Mouse (Mus musculus) embryonic facial prominence, embryonic 12.5 days (tissue): ENCODE measurements around the gene Cavin4. TPM values are rescaled to one million over a fixed set of nuclear protein-coding genes. Genes with fewer than 3 reads are reported as not detected.
"Not testable (repeated sequence)": the region's sequence is repeated elsewhere in the genome, so short reads cannot be mapped to it uniquely, and the experiment has no call there.

Source experiments
- ATAC-seq: fragments of 200-750 bp; cut with Nextera tagmentation; 2 replicates; pipeline ENCODE4 v1.8.0; 2017; ENCODE audit not compliant: insufficient number of reproducible peaks, insufficient read depth, low FRiP score, low TSS enrichment
- H3K27ac ChIP-seq: fragments of 300-500 bp; sonication (generic); 2 replicates; pipeline ENCODE4 v1.5.1; 2016; ENCODE audit warnings: mild to moderate bottlenecking
- H3K27me3 ChIP-seq: fragments of 300-500 bp; sonication (generic); 2 replicates; pipeline ENCODE4 v1.6.1; 2016; ENCODE audit warnings: mild to moderate bottlenecking, moderate library complexity
- H3K36me3 ChIP-seq: fragments of 300-500 bp; sonication (generic); 2 replicates; pipeline ENCODE4 v1.6.1; 2016; ENCODE audit warnings: mild to moderate bottlenecking
- H3K4me1 ChIP-seq: fragments of 300-500 bp; sonication (generic); 2 replicates; pipeline ENCODE4 v1.6.1; 2016
- H3K4me2 ChIP-seq: fragments of 300-500 bp; sonication (generic); replicated peaks from 2 replicates; pipeline ENCODE4 v1.6.1; 2016; ENCODE audit warnings: mild to moderate bottlenecking, moderate library complexity
- H3K4me3 ChIP-seq: fragments of 300-500 bp; sonication (generic); 2 replicates; pipeline ENCODE4 v1.5.1; 2016; ENCODE audit warnings: mild to moderate bottlenecking
- H3K9ac ChIP-seq: fragments of 300-500 bp; sonication (generic); 2 replicates; pipeline ENCODE4 v1.6.1; 2016; ENCODE audit warnings: mild to moderate bottlenecking, moderate library complexity
- H3K9me3 ChIP-seq: fragments of 300-500 bp; sonication (generic); 2 replicates; pipeline ENCODE4 v1.6.1; 2016; ENCODE audit warnings: mild to moderate bottlenecking, moderate library complexity
- WGBS: fragments of 180-500 bp; shearing (Covaris S2); methylation state at CpG from one replicate; pipeline ENCODE4 v1.1.7; 2016; 5-methylcytosine and 5-hydroxymethylcytosine counted together
- polyA plus RNA-seq: library from polyadenylated mRNA; unstranded; fragments of >200 nt; fragmentation: Nextera tagmentation; extraction: Ambion mirVana; gene quantifications from 2 replicates; pipeline ENCODE4 v1.2.1, GENCODE M21; 2016

The Cavin4 gene
- polyA plus RNA-seq, 1 experiment from 2014 or later: 1.3 TPM

GRCm38 (mm10) chr4:48676570-48677185 is 13.4 kb downstream of the Cavin4 start:
- H3K4me3 ChIP-seq: no peak overlapping the region

GRCm38 (mm10) chr4:48677276-48677675 is 14.0 kb downstream of the Cavin4 start:
- ATAC-seq: no peak
- WGBS: 92% methylated on average over 8 of the region's 8 CpGs

More at GRCm38 (mm10) chr4:48676570-48677185, 13.4 kb downstream of the Cavin4 start:
- no peak overlapping the region for H3K4me2 ChIP-seq
- no peak overlapping the region for H3K9ac ChIP-seq
- 91% methylated on average over 13 of the region's 13 CpGs for WGBS
- no peaks in the 10 kb centered on the region for H3K9me3 ChIP-seq
- no peak for ATAC-seq
- H3K36me3 ChIP-seq: peaks cover 37% of the 10 kb centered on the region
- 0 out of 2 replicates have a peak, but pooled peaks cover 5% of the 10 kb centered on the region for H3K4me1 ChIP-seq
- no peaks in the 10 kb centered on the region for H3K27me3 ChIP-seq
- no peak overlapping the region for H3K27ac ChIP-seq

GRCm38 (mm10) chr4:48677812-48678211 is 14.5 kb downstream of the Cavin4 start:
- H3K9ac ChIP-seq: no peak overlapping the region
- no peak overlapping the region for H3K4me2 ChIP-seq
- no peak overlapping the region for H3K27ac ChIP-seq
- 87% methylated on average over 2 of the region's 2 CpGs for WGBS
- no peaks in the 10 kb centered on the region for H3K9me3 ChIP-seq
- H3K4me1 ChIP-seq: 0 out of 2 replicates have a peak, but pooled peaks cover 5% of the 10 kb centered on the region
- H3K36me3 ChIP-seq: peaks cover 26% of the 10 kb centered on the region
- H3K4me3 ChIP-seq: no peak overlapping the region
- no peaks in the 10 kb centered on the region for H3K27me3 ChIP-seq
- ATAC-seq: no peak

More at GRCm38 (mm10) chr4:48677276-48677675, 14.0 kb downstream of the Cavin4 start:
- Histone ChIP-seq H3K27me3 (no peaks in the 10 kb centered on the region), H3K4me1 (0 out of 2 replicates have a peak, but pooled peaks cover 5% of the 10 kb centered on the region), H3K9ac (no peak overlapping the region), H3K4me2 (no peak overlapping the region), H3K9me3 (no peaks in the 10 kb centered on the region), H3K4me3 (no peak overlapping the region), H3K27ac (no peak overlapping the region), H3K36me3 (peaks cover 31% of the 10 kb centered on the region)

- Histone ChIP-seq H3K27ac (no peak overlapping the region), H3K4me2 (no peak overlapping the region), H3K4me1 (0 out of 2 replicates have a peak, but pooled peaks cover 5% of the 10 kb centered on the region), H3K36me3 (peaks cover 16% of the 10 kb centered on the region), H3K27me3 (no peaks in the 10 kb centered on the region), H3K9ac (no peak overlapping the region), H3K9me3 (no peaks in the 10 kb centered on the region), H3K4me3 (no peak overlapping the region)
- WGBS: 90% methylated on average over 9 of the region's 9 CpGs
- ATAC-seq: no peak
Measured at GRCm38 (mm10) chr4:48678793-48679192, 15.5 kb downstream of the Cavin4 start.

- H3K4me1 ChIP-seq: not testable (repeated sequence)
Measured at GRCm38 (mm10) chr4:48679728-48680127, 16.4 kb downstream of the Cavin4 start.

GRCm38 (mm10) chr4:48680214-48680613 is 16.9 kb downstream of the Cavin4 start:
- Histone ChIP-seq H3K27ac (no peak overlapping the region), H3K9ac (no peak overlapping the region), H3K4me1 (0 out of 2 replicates have a peak, but pooled peaks cover 5% of the 10 kb centered on the region), H3K4me2 (no peak overlapping the region), H3K36me3 (peaks cover 10% of the 10 kb centered on the region; the same call in 1 of the 2 replicates), H3K4me3 (no peak overlapping the region), H3K9me3 (no peaks in the 10 kb centered on the region), H3K27me3 (no peaks in the 10 kb centered on the region)
- ATAC-seq: no peak
- WGBS: 69% methylated on average over 7 of the region's 7 CpGs

More at GRCm38 (mm10) chr4:48679728-48680127, 16.4 kb downstream of the Cavin4 start:
- H3K9ac ChIP-seq, ATAC-seq, H3K27me3 ChIP-seq, H3K9me3 ChIP-seq, H3K4me2 ChIP-seq, H3K4me3 ChIP-seq, H3K27ac ChIP-seq: not testable (repeated sequence)
- 69% methylated on average over 5 of the region's 6 CpGs for WGBS
- H3K36me3 ChIP-seq: peaks cover 14% of the 10 kb centered on the region

- 0 out of 2 replicates have a peak, but pooled peaks cover 5% of the 10 kb centered on the region for H3K4me1 ChIP-seq
Measured at GRCm38 (mm10) chr4:48680648-48681343, 17.5 kb downstream of the Cavin4 start.

GRCm38 (mm10) chr4:48683126-48683525 is 19.8 kb downstream of the Cavin4 start:
- Histone ChIP-seq H3K4me1 (0 out of 2 replicates have a peak, but pooled peaks cover 5% of the 10 kb centered on the region), H3K27me3 (no peaks in the 10 kb centered on the region), H3K36me3 (no peaks in the 10 kb centered on the region), H3K9me3 (no peaks in the 10 kb centered on the region), H3K27ac (no peak overlapping the region), H3K4me3 (no peak overlapping the region), H3K4me2 (no peak overlapping the region), H3K9ac (no peak overlapping the region)
- 75% methylated on average over 8 of the region's 8 CpGs for WGBS
- no peak for ATAC-seq

More at GRCm38 (mm10) chr4:48680648-48681343, 17.5 kb downstream of the Cavin4 start:
- no peak for ATAC-seq
- H3K36me3 ChIP-seq: peaks cover 10% of the 10 kb centered on the region; the same call in 1 of the 2 replicates
- H3K9me3 ChIP-seq: no peaks in the 10 kb centered on the region
- no peaks in the 10 kb centered on the region for H3K27me3 ChIP-seq
- no peak overlapping the region for H3K27ac ChIP-seq
- 39% methylated on average over 10 of the region's 11 CpGs for WGBS
- no peak overlapping the region; the same call in 1 of the 2 replicates for H3K4me2 ChIP-seq
- no peak overlapping the region for H3K4me3 ChIP-seq
- H3K9ac ChIP-seq: no peak overlapping the region

- H3K9ac ChIP-seq, H3K4me1 ChIP-seq, H3K36me3 ChIP-seq, H3K9me3 ChIP-seq, H3K4me2 ChIP-seq, H3K27ac ChIP-seq, ATAC-seq, H3K27me3 ChIP-seq, H3K4me3 ChIP-seq: not testable (repeated sequence)
- 93% methylated on average over 18 of the region's 21 CpGs for WGBS
Measured at GRCm38 (mm10) chr4:48683633-48684209, 20.4 kb downstream of the Cavin4 start.

GRCm38 (mm10) chr4:48684593-48685187 is 21.4 kb downstream of the Cavin4 start:
- H3K4me3 ChIP-seq: no peak overlapping the region
- H3K27me3 ChIP-seq: no peaks in the 10 kb centered on the region
- ATAC-seq: no peak
- H3K4me1 ChIP-seq: 0 out of 2 replicates have a peak, but pooled peaks cover 5% of the 10 kb centered on the region
- H3K4me2 ChIP-seq: no peak overlapping the region
- H3K9ac ChIP-seq: no peak overlapping the region
- H3K27ac ChIP-seq: no peak overlapping the region
- no peaks in the 10 kb centered on the region for H3K9me3 ChIP-seq
- H3K36me3 ChIP-seq: no peaks in the 10 kb centered on the region
- 72% methylated on average over 7 of the region's 7 CpGs for WGBS

- 82% methylated on average over 6 of the region's 6 CpGs for WGBS
- H3K27me3 ChIP-seq: no peaks in the 10 kb centered on the region
- H3K9ac ChIP-seq: no peak overlapping the region
- no peak overlapping the region for H3K27ac ChIP-seq
- no peaks in the 10 kb centered on the region for H3K9me3 ChIP-seq
- H3K36me3 ChIP-seq: no peaks in the 10 kb centered on the region
- no peak overlapping the region for H3K4me3 ChIP-seq
- H3K4me1 ChIP-seq: no peaks in the 10 kb centered on the region
- H3K4me2 ChIP-seq: no peak overlapping the region
- no peak for ATAC-seq
Measured at GRCm38 (mm10) chr4:48688148-48688547, 24.8 kb downstream of the Cavin4 start.
